In genomic region chr11:57475119-57475518, GRCm38 (mm10) we compare ENCODE assay signal across 8 mouse cellular contexts. TPM values are rescaled to one million over a fixed set of nuclear protein-coding genes. Genes with fewer than 3 reads are reported as not detected.
A peak's percentile ranks its signal among the peaks of the same experiment; 100 is the strongest.
DNase-seq lines count a peak whose midpoint lies in the region; ATAC-seq and TF ChIP-seq lines count a peak whose summit lies in the region.

No protein-coding gene starts in this region.

- no peaks in the 10 kb centered on the region for H3K4me1 ChIP-seq in forebrain, embryonic 14.5 days (ENCODE audit: control insufficient read depth, insufficient read depth, low read length)
- H3K4me1 ChIP-seq in forebrain, embryonic 16.5 days (replicated peaks; ENCODE audit: control insufficient read depth, insufficient read depth, low read length) = peaks cover 6% of the 10 kb centered on the region; the same call in 1 of the 2 replicates
- peaks cover 8% of the 10 kb centered on the region for H3K4me1 ChIP-seq in neural tube, embryonic 15.5 days
- H3K4me1 ChIP-seq in bone marrow, adult 2 months (ENCODE audit: control insufficient read depth, insufficient read depth, low read length) = no peaks in the 10 kb centered on the region
- H3K4me1 ChIP-seq in hindbrain, postnatal 0 days (ENCODE audit: insufficient read depth, low read length) = 0 out of 2 replicates have a peak, but pooled peaks cover 5% of the 10 kb centered on the region
- no peaks in the 10 kb centered on the region for H3K4me1 ChIP-seq in lung, adult 2 months (ENCODE audit: control insufficient read depth, insufficient read depth, low read length)
- no peaks in the 10 kb centered on the region for H3K4me1 ChIP-seq in stomach, postnatal 0 days (replicated peaks; ENCODE audit: control insufficient read depth, insufficient read depth)

- TF ChIP-seq EP300 in stomach, postnatal 0 days (optimal IDR thresholded peaks at IDR 0.05) = no peak

- no peaks in the 10 kb centered on the region for H3K36me3 ChIP-seq in forebrain, embryonic 14.5 days (ENCODE audit: control insufficient read depth, insufficient read depth, low read length)
- 0 out of 2 replicates have a peak, but pooled peaks cover 5% of the 10 kb centered on the region for H3K36me3 ChIP-seq in forebrain, embryonic 16.5 days (ENCODE audit: control insufficient read depth, insufficient read depth)
- H3K36me3 ChIP-seq in neural tube, embryonic 15.5 days = peaks cover 8% of the 10 kb centered on the region; the same call in 1 of the 2 replicates
- H3K36me3 ChIP-seq in hindbrain, postnatal 0 days (ENCODE audit: insufficient read depth, low read length) = no peaks in the 10 kb centered on the region
- 0 out of 2 replicates have a peak, but pooled peaks cover 3% of the 10 kb centered on the region for H3K36me3 ChIP-seq in stomach, postnatal 0 days (ENCODE audit: control insufficient read depth, insufficient read depth, low read length)

- no peaks in the 10 kb centered on the region for H3K9me3 ChIP-seq in forebrain, embryonic 14.5 days (replicated peaks; ENCODE audit: control insufficient read depth, low read length)
- 0 out of 2 replicates have a peak, but pooled peaks cover 2% of the 10 kb centered on the region for H3K9me3 ChIP-seq in forebrain, embryonic 16.5 days (ENCODE audit: control insufficient read depth, low read length)
- H3K9me3 ChIP-seq in neural tube, embryonic 15.5 days (replicated peaks) = no peaks in the 10 kb centered on the region
- no peaks in the 10 kb centered on the region for H3K9me3 ChIP-seq in hindbrain, postnatal 0 days (ENCODE audit: low read length)
- no peaks in the 10 kb centered on the region for H3K9me3 ChIP-seq in stomach, postnatal 0 days (ENCODE audit: control insufficient read depth, low read length)

- ATAC-seq in forebrain, embryonic 14.5 days = no peak
- ATAC-seq in forebrain, embryonic 16.5 days = no peak
- ATAC-seq in neural tube, embryonic 15.5 days (ENCODE audit: low FRiP score) = no peak
- ATAC-seq in hindbrain, postnatal 0 days = peak; percentile 52; the same call in 1 of the 2 replicates
- ATAC-seq in stomach, postnatal 0 days (ENCODE audit: low FRiP score, low TSS enrichment) = no peak

- peak; percentile 81 for DNase-seq in forebrain, embryonic 14.5 days (ENCODE audit: low spot score)
- DNase-seq in neural tube, embryonic 10.5 days (ENCODE audit: extremely low spot score, low spot score) = peak; percentile 43
- DNase-seq in hindbrain, postnatal 0 days (ENCODE audit: low spot score) = peak; percentile 86
- peak; percentile 39 for DNase-seq in lung, adult 2 months
- peak; percentile 41 for DNase-seq in stomach, postnatal 0 days (ENCODE audit: low spot score)

- no peaks in the 10 kb centered on the region for H3K27me3 ChIP-seq in forebrain, embryonic 14.5 days (replicated peaks; ENCODE audit: control insufficient read depth, insufficient read depth, low read length)
- H3K27me3 ChIP-seq in forebrain, embryonic 16.5 days (replicated peaks; ENCODE audit: control insufficient read depth, insufficient read depth, low read length) = no peaks in the 10 kb centered on the region
- no peaks in the 10 kb centered on the region for H3K27me3 ChIP-seq in neural tube, embryonic 15.5 days (replicated peaks)
- H3K27me3 ChIP-seq in hindbrain, postnatal 0 days (ENCODE audit: insufficient read depth, low read length) = no peaks in the 10 kb centered on the region
- H3K27me3 ChIP-seq in stomach, postnatal 0 days (ENCODE audit: control insufficient read depth, insufficient read depth, low read length) = no peaks in the 10 kb centered on the region

- WGBS in forebrain, embryonic 14.5 days = 41% methylated on average over 6 of the region's 6 CpGs
- 49% methylated on average over 6 of the region's 6 CpGs for WGBS in forebrain, embryonic 16.5 days
- WGBS in neural tube, embryonic 15.5 days = 52% methylated on average over 6 of the region's 6 CpGs
- WGBS in bone marrow, adult 2 months = 40% methylated on average over 6 of the region's 6 CpGs
- WGBS in hindbrain, postnatal 0 days = 45% methylated on average over 6 of the region's 6 CpGs
- 38% methylated on average over 6 of the region's 6 CpGs for WGBS in lung, adult 2 months
- 43% methylated on average over 6 of the region's 6 CpGs for WGBS in stomach, postnatal 0 days

- H3K9ac ChIP-seq in forebrain, embryonic 14.5 days (ENCODE audit: low read length) = no peak overlapping the region
- no peak overlapping the region for H3K9ac ChIP-seq in forebrain, embryonic 16.5 days (replicated peaks; ENCODE audit: low read depth, low read length)
- no peak overlapping the region for H3K9ac ChIP-seq in neural tube, embryonic 15.5 days (replicated peaks)
- no peak overlapping the region for H3K9ac ChIP-seq in hindbrain, postnatal 0 days (replicated peaks; ENCODE audit: low read length)
- H3K9ac ChIP-seq in stomach, postnatal 0 days (ENCODE audit: low read length) = no peak overlapping the region

- no peak overlapping the region for H3K4me3 ChIP-seq in forebrain, embryonic 14.5 days (ENCODE audit: low read depth, low read length)
- H3K4me3 ChIP-seq in forebrain, embryonic 16.5 days (replicated peaks; ENCODE audit: low read length) = no peak overlapping the region
- H3K4me3 ChIP-seq in neural tube, embryonic 15.5 days (replicated peaks) = no peak overlapping the region
- no peak overlapping the region for H3K4me3 ChIP-seq in bone marrow, adult 2 months (replicated peaks; ENCODE audit: control insufficient read depth, low read depth, low read length)
- no peak overlapping the region for H3K4me3 ChIP-seq in hindbrain, postnatal 0 days (ENCODE audit: low read length)
- no peak overlapping the region for H3K4me3 ChIP-seq in lung, adult 2 months (replicated peaks; ENCODE audit: extremely low read depth, low read depth, low read length)
- H3K4me3 ChIP-seq in stomach, postnatal 0 days (ENCODE audit: low read depth, low read length) = no peak overlapping the region

- no peak overlapping the region for H3K27ac ChIP-seq in forebrain, embryonic 14.5 days (ENCODE audit: low read depth, low read length)
- H3K27ac ChIP-seq in forebrain, embryonic 16.5 days (ENCODE audit: low read length) = no peak overlapping the region
- no peak overlapping the region for H3K27ac ChIP-seq in neural tube, embryonic 15.5 days (replicated peaks)
- H3K27ac ChIP-seq in bone marrow, adult 2 months (ENCODE audit: control insufficient read depth, insufficient read depth, low read depth, low read length, poor library complexity) = no peak overlapping the region
- no peak overlapping the region for H3K27ac ChIP-seq in hindbrain, postnatal 0 days
- no peak overlapping the region for H3K27ac ChIP-seq in stomach, postnatal 0 days (replicated peaks)

- TF ChIP-seq POLR2A in bone marrow, adult 2 months (IDR thresholded peaks at IDR 0.05; ENCODE audit: borderline replicate concordance, control insufficient read depth, low read depth, low read length) = no peak
- no peak for TF ChIP-seq POLR2A in lung, adult 2 months (IDR thresholded peaks at IDR 0.05; ENCODE audit: borderline replicate concordance, extremely low read depth, low read depth, low read length)

- H3K4me2 ChIP-seq in forebrain, embryonic 14.5 days (ENCODE audit: low read length) = no peak overlapping the region
- H3K4me2 ChIP-seq in forebrain, embryonic 16.5 days (ENCODE audit: low read length) = no peak overlapping the region
- no peak overlapping the region for H3K4me2 ChIP-seq in neural tube, embryonic 15.5 days
- H3K4me2 ChIP-seq in hindbrain, postnatal 0 days (ENCODE audit: low read depth, low read length) = no peak overlapping the region
- H3K4me2 ChIP-seq in stomach, postnatal 0 days (replicated peaks; ENCODE audit: low read depth) = no peak overlapping the region

- peak; percentile 39 for TF ChIP-seq CTCF in bone marrow, adult 2 months (IDR thresholded peaks at IDR 0.05; ENCODE audit: control insufficient read depth, insufficient read depth, low read length)
- peak; percentile 87 for TF ChIP-seq CTCF in hindbrain, postnatal 0 days (IDR thresholded peaks at IDR 0.05; ENCODE audit: low read depth)
- peak; percentile 51 for TF ChIP-seq CTCF in lung, adult 2 months (IDR thresholded peaks at IDR 0.05; ENCODE audit: insufficient read depth, low read length)
- peak; percentile 84 for TF ChIP-seq CTCF in stomach, postnatal 0 days (IDR thresholded peaks at IDR 0.05; ENCODE audit: low read depth)

RNA-seq across cellular contexts. Expression of gene Fam114a2, which starts 43.3 kb away (rescaled TPM):
- polyA plus RNA-seq in forebrain, embryonic 14.5 days (2014; fragmentation: Nextera tagmentation; extraction: Ambion mirVana) = 73.6 and 76.3 TPM in 2 replicates
- 111 TPM in 2 replicates for polyA plus RNA-seq in forebrain, embryonic 16.5 days (2015; fragmentation: Nextera tagmentation; extraction: Ambion mirVana)
- polyA plus RNA-seq in neural tube, embryonic 15.5 days (2015; fragmentation: Nextera tagmentation; extraction: Ambion mirVana) = 74.2 and 80.5 TPM in 2 replicates
- 17.6 and 31.0 TPM in 2 replicates for polyA plus RNA-seq in bone marrow, adult 2 months (2011; ENCODE audit: insufficient read depth, insufficient read length, low replicate concordance, missing spikeins)
- 27.3 and 28.9 TPM in 2 replicates for total RNA-seq in hindbrain, postnatal 0 days (2014; rRNA removed)
- 51.0 and 51.2 TPM in 2 replicates for polyA plus RNA-seq in hindbrain, postnatal 0 days (2015; fragmentation: Nextera tagmentation; extraction: Ambion mirVana)
- 20.2 and 30.6 TPM in 2 replicates for polyA plus RNA-seq in lung, adult 2 months (2012; rRNA removed)
- 45.3 and 50.7 TPM in 2 replicates for polyA plus RNA-seq in stomach, postnatal 0 days (2015; fragmentation: Nextera tagmentation; extraction: Ambion mirVana)

RNA-seq across cellular contexts. Expression of gene Mfap3, which starts 43.3 kb away (rescaled TPM):
- polyA plus RNA-seq in forebrain, embryonic 14.5 days (2014; fragmentation: Nextera tagmentation; extraction: Ambion mirVana) = 68.3 and 71.4 TPM in 2 replicates
- polyA plus RNA-seq in forebrain, embryonic 16.5 days (2015; fragmentation: Nextera tagmentation; extraction: Ambion mirVana) = 63.8 and 72.7 TPM in 2 replicates
- polyA plus RNA-seq in neural tube, embryonic 15.5 days (2015; fragmentation: Nextera tagmentation; extraction: Ambion mirVana) = 52.2 and 57.6 TPM in 2 replicates
- polyA plus RNA-seq in bone marrow, adult 2 months (2011; ENCODE audit: insufficient read depth, insufficient read length, low replicate concordance, missing spikeins) = 3.4 and 9.6 TPM in 2 replicates
- 39.5 and 47.7 TPM in 2 replicates for total RNA-seq in hindbrain, postnatal 0 days (2014; rRNA removed)
- 46.6 and 48.5 TPM in 2 replicates for polyA plus RNA-seq in hindbrain, postnatal 0 days (2015; fragmentation: Nextera tagmentation; extraction: Ambion mirVana)
- polyA plus RNA-seq in lung, adult 2 months (2012; rRNA removed) = 10.3 and 11.0 TPM in 2 replicates
- 22.7 and 22.8 TPM in 2 replicates for polyA plus RNA-seq in stomach, postnatal 0 days (2015; fragmentation: Nextera tagmentation; extraction: Ambion mirVana)
